Mouse (Mus musculus): Measurements from ENCODE around the gene Bsg.
"Not testable (repeated sequence)": the region's sequence is repeated elsewhere in the genome, so short reads cannot be mapped to it uniquely, and the experiment has no call there.

Gene Bsg

GRCm38 (mm10) chr10:79682916-79683582 is 21.2 kb upstream of the Bsg start:
- DNase-seq (ENCODE audit: low spot score in 2 of 2) = no peak

GRCm38 (mm10) chr10:79683726-79684640 is 20.3 kb upstream of the Bsg start:
- DNase-seq (ENCODE audit: low spot score in 2 of 2) = no peak

GRCm38 (mm10) chr10:79684770-79685600 is 19.3 kb upstream of the Bsg start:
- no peak for DNase-seq (ENCODE audit: low spot score in 2 of 2)

GRCm38 (mm10) chr10:79686219-79686618 is 18.1 kb upstream of the Bsg start:
- no peak for DNase-seq (ENCODE audit: low spot score in 2 of 2)

- DNase-seq (ENCODE audit: low spot score in 2 of 2) = no peak
Observed at GRCm38 (mm10) chr10:79686691-79687090, 17.6 kb upstream of the Bsg start.

GRCm38 (mm10) chr10:79687513-79687912 is 16.8 kb upstream of the Bsg start:
- DNase-seq (ENCODE audit: low spot score in 2 of 2) = no peak

- DNase-seq (ENCODE audit: low spot score in 2 of 2) = no peak
Observed at GRCm38 (mm10) chr10:79688720-79689119, 15.6 kb upstream of the Bsg start, which contains the start of gene Gzmm. Gene Gzmm (plus strand): TSS chr10:79689020.

- DNase-seq (ENCODE audit: low spot score in 2 of 2) = no peak
Observed at GRCm38 (mm10) chr10:79689178-79689577, 15.1 kb upstream of the Bsg start.

- no peak for DNase-seq (ENCODE audit: low spot score in 2 of 2)
Observed at GRCm38 (mm10) chr10:79691986-79692548, 12.2 kb upstream of the Bsg start.

GRCm38 (mm10) chr10:79693580-79694378 is 10.5 kb upstream of the Bsg start:
- no peak for DNase-seq (ENCODE audit: low spot score in 2 of 2)

- no peak for DNase-seq (ENCODE audit: low spot score in 2 of 2)
Observed at GRCm38 (mm10) chr10:79694379-79694655, 10.0 kb upstream of the Bsg start.

- no peak for DNase-seq (ENCODE audit: low spot score in 2 of 2)
Observed at GRCm38 (mm10) chr10:79695231-79696128, 8.8 kb upstream of the Bsg start.

- DNase-seq (ENCODE audit: low spot score in 2 of 2) = no peak
Observed at GRCm38 (mm10) chr10:79696129-79696651, 8.1 kb upstream of the Bsg start.

- no peak for DNase-seq (ENCODE audit: low spot score in 2 of 2)
Observed at GRCm38 (mm10) chr10:79697916-79698315, 6.4 kb upstream of the Bsg start.

GRCm38 (mm10) chr10:79698459-79698858 is 5.8 kb upstream of the Bsg start:
- no peak for DNase-seq (ENCODE audit: low spot score in 2 of 2)

GRCm38 (mm10) chr10:79700676-79701075 is 3.6 kb upstream of the Bsg start:
- DNase-seq (ENCODE audit: low spot score in 2 of 2) = no peak

GRCm38 (mm10) chr10:79701443-79702129 is 2.7 kb upstream of the Bsg start:
- DNase-seq (ENCODE audit: low spot score in 2 of 2) = no peak

GRCm38 (mm10) chr10:79702970-79703369 is 1.3 kb upstream of the Bsg start:
- DNase-seq (ENCODE audit: low spot score in 2 of 2) = not testable (repeated sequence)

- DNase-seq (ENCODE audit: low spot score in 2 of 2) = no peak
Observed at GRCm38 (mm10) chr10:79703541-79703940, 750 bp upstream of the Bsg start.
